Mouse (Mus musculus) embryonic fibroblast, embryonic 13.5 days (primary cell): ENCODE measurements at regions not wholly inside any gene's neighbourhood (a gene's known extent, or its start where the extent isn't known, plus 50 kb on each side); places are given as distances from the start of the nearest gene placed in this dataset.

Source experiments
- H3K27ac ChIP-seq: 2 replicates; pipeline ENCODE4 v1.5.1; 2012; ENCODE audit warnings: low read length, control low read depth, inconsistent platforms; ENCODE audit not compliant: insufficient read depth
- H3K4me1 ChIP-seq: 2 replicates; pipeline ENCODE4 v1.6.1; 2011; ENCODE audit warnings: low read length; ENCODE audit not compliant: control insufficient read depth, insufficient read depth
- H3K4me3 ChIP-seq: 2 replicates; pipeline ENCODE4 v1.5.1; 2011; ENCODE audit warnings: mild to moderate bottlenecking, control low read depth, low read length; ENCODE audit not compliant: insufficient read depth
- CTCF ChIP-seq: IDR thresholded peaks from 2 replicates; pipeline ENCODE4 v1.5.1; 2011; ENCODE audit warnings: mild to moderate bottlenecking, control low read depth, low read length, moderate library complexity, borderline replicate concordance; ENCODE audit not compliant: insufficient read depth
- POLR2A ChIP-seq: IDR thresholded peaks from 2 replicates; pipeline ENCODE4 v1.6.1; 2011; ENCODE audit warnings: low read depth, mild to moderate bottlenecking, control low read depth, low read length, moderate library complexity

- H3K27ac ChIP-seq = no peak overlapping the region
- no peak overlapping the region for H3K4me3 ChIP-seq
- TF ChIP-seq POLR2A = no peak
- TF ChIP-seq CTCF = no peak
- H3K4me1 ChIP-seq = no peaks in the 10 kb centered on the region
Measured at GRCm38 (mm10) chr2:9367801-9368584, 513.1 kb upstream of the 4930412O13Rik start.

GRCm38 (mm10) chr2:9369572-9369971 lies 511.5 kb upstream of the 4930412O13Rik start:
- Histone ChIP-seq H3K27ac (no peak overlapping the region), H3K4me3 (no peak overlapping the region), H3K4me1 (no peaks in the 10 kb centered on the region)
- TF ChIP-seq POLR2A (no peak), CTCF (no peak)

DNA sequence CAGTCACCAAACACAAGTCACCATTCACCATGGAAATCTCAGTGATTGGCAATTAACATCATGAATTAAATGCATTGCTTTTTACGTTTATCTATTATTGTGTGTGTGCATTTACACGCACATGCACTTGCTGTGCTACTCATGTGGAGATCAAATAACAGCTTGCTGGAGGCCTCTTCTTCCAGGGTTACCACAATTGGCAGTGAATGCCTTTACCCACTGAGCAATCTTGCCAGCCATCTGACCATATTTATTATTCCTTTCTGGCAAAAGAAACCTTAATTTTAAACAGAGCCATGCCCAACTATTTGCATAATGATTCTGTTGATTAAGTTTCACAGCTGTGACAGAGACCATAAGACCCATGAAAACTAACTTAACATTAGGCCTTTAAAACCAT lies 494.5 kb upstream of the 4930412O13Rik start:
- TF ChIP-seq POLR2A = no peak
- no peak for TF ChIP-seq CTCF
- Histone ChIP-seq H3K4me1 (no peaks in the 10 kb centered on the region), H3K4me3 (no peak overlapping the region)

DNA sequence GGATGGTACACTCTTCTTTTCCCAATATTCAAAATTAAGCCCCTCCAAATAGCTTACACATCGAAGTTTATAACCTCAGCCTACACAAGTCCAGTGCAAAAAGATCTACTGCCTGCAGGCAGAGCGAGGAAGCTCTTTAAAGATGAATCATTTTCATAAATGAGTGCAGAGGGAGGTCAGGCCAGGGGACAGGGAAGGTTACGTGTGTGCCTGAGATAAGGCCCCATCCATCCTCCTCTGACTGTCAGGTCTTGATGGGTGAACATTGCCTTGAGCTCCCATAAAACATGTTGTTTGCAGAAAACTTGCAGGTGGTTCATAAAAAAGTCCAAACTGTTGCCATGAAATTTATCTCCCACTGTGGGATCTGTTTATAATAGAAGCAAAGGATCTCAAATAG lies 493.0 kb upstream of the 4930412O13Rik start:
- no peak for TF ChIP-seq POLR2A
- TF ChIP-seq CTCF = no peak
- H3K4me1 ChIP-seq = no peaks in the 10 kb centered on the region
- no peak overlapping the region for H3K27ac ChIP-seq
- H3K4me3 ChIP-seq = no peak overlapping the region

More for the DNA sequence above, 494.5 kb upstream of the 4930412O13Rik start:
- no peak overlapping the region for H3K27ac ChIP-seq

DNA sequence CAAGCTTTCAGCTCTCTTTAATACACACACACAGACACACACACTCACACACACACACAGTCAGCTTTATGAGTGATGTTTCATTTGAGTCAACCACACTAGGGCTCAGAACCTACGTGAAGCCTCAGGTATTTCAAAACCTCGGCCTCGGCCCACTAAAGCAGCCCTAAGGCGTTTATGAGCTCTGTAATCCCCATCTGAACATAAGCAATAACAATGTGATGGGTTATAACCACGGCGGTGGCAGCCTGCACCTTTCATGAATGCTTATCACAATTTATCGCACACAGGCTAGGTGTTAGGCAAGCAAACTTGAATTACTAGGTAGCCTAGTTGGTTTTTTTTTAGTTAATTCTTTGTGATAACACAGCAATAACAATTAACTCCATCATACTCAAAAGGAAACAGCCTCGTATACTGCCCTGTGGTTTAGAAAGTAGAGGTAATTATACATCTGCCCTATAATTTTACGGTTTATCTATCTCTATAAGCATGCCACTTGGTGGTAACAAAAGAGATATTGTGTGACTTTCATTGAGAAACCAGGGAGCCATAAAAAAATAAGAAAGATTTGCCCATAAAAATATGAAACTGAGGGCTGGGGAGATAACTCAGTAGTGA lies 485.6 kb upstream of the 4930412O13Rik start:
- Histone ChIP-seq H3K4me3 (no peak overlapping the region), H3K4me1 (no peaks in the 10 kb centered on the region), H3K27ac (no peak overlapping the region)
- no peak for TF ChIP-seq POLR2A
- no peak for TF ChIP-seq CTCF

DNA sequence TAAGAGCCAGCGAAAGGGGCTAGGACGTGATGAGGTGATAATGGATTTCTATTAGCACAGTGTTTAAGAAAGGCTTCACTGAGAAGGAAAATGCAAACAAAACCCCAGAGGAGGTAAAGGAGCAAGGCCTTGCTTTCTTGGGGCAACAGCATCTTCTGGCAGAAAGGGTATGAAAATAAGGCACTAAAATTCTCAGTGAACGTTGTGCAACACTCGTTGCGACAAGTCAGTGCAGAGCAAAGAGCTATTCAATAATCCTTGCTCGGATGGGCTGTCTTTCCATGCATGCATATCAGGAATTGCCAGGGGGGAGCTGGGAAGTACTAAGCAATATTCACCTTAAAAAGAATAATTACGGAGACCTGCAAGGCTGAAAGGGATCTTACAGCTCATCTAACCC lies 479.6 kb upstream of the 4930412O13Rik start:
- TF ChIP-seq POLR2A (no peak), CTCF (no peak)
- no peak overlapping the region for H3K27ac ChIP-seq
- no peak overlapping the region for H3K4me3 ChIP-seq
- H3K4me1 ChIP-seq = no peaks in the 10 kb centered on the region

DNA sequence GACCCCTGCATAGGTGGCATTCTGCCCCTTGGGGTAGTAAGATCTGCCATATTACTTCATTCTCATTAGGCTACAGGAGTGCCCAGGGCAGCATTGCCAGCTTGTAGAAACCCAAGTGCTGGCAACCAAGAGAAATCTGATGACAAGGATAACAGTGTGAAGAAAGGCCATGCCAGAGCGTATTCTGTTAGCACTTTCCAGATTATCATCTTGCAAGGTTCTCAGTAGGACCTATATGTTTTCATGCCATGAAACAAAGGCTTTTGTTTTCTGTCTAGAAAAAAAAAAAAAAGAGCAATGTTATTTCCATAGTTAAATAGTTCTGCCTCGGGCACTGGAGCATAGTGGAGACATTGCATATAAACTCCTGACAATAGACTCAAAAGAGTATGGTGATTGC lies 478.8 kb upstream of the 4930412O13Rik start:
- TF ChIP-seq CTCF = no peak
- TF ChIP-seq POLR2A = no peak
- no peaks in the 10 kb centered on the region for H3K4me1 ChIP-seq

DNA sequence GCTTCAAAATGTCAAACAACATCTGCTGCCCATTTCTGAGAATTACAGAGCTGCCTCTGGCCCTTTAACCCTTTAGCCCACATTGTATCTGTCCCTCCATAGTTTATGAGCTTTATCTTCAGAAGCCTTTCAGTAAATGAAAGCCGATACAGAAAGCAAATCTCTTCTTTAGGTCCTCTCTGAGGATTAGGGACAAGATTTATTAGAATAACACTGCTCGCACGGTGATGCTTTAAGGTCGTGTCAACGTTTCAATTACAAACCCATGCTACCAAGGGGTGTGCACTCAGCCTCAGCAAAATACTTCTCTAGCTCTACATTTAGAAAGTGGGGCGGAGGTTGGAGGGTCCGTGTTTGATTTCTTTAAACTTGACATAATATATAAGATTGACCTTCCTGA lies 472.0 kb upstream of the 4930412O13Rik start:
- Histone ChIP-seq H3K27ac (no peak overlapping the region), H3K4me3 (no peak overlapping the region), H3K4me1 (no peaks in the 10 kb centered on the region)
- no peak for TF ChIP-seq POLR2A
- TF ChIP-seq CTCF = no peak

More for the DNA sequence above, 478.8 kb upstream of the 4930412O13Rik start:
- H3K4me3 ChIP-seq = no peak overlapping the region
- H3K27ac ChIP-seq = no peak overlapping the region

DNA sequence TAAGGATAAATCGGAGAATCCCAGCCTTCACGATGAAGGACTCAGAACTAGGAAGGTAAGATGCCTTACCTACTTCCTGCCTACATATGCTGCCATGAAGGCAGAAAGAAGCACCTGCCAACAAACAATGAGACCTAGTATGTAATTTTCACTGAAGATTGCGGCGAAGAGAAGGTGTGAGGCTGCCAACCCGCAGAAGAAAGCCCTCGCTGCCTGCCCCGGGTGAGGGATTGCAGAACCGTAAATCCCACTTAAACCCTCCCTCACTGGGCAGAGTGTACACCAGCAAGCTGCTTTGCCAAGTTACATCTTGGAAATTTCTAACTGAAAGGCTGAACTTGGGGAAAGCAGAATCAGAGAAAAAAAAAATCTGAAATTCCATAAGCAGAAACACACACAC lies 458.4 kb upstream of the 4930412O13Rik start:
- Histone ChIP-seq H3K4me1 (no peaks in the 10 kb centered on the region), H3K27ac (no peak overlapping the region), H3K4me3 (no peak overlapping the region)
- TF ChIP-seq CTCF (no peak), POLR2A (no peak)

- Histone ChIP-seq H3K4me3 (no peak overlapping the region), H3K27ac (no peak overlapping the region), H3K4me1 (no peaks in the 10 kb centered on the region)
- no peak for TF ChIP-seq CTCF
Measured at GRCm38 (mm10) chr2:9423534-9423933, 457.5 kb upstream of the 4930412O13Rik start.
